Mouse (Mus musculus): Measurements from ENCODE around the gene Gm14288. TPM values are rescaled to one million over a fixed set of nuclear protein-coding genes. Genes with fewer than 3 reads are reported as not detected.
"Not testable (repeated sequence)": the region's sequence is repeated elsewhere in the genome, so short reads cannot be mapped to it uniquely, and the experiment has no call there.

Gene Gm14288
- polyA plus RNA-seq (2014; fragmentation: Nextera tagmentation; extraction: Ambion mirVana), result 2.2 and 5.1 TPM in 2 replicates

GRCm38 (mm10) chr2:175800993-175801392, at the start of gene Gm14288:
Gene Gm14288, minus strand, starts transcription at chr2:175801093.
- not testable (repeated sequence) for H3K9ac ChIP-seq (ENCODE audit: low read depth, low read length); H3K36me3 ChIP-seq (ENCODE audit: control insufficient read depth, insufficient read depth, low read length); ATAC-seq (replicated peaks; ENCODE audit: low FRiP score); H3K4me1 ChIP-seq (replicated peaks; ENCODE audit: control insufficient read depth, insufficient read depth, low read length); H3K27ac ChIP-seq (ENCODE audit: low read depth, low read length); DNase-seq (ENCODE audit: low spot score); H3K4me2 ChIP-seq; H3K4me3 ChIP-seq (ENCODE audit: low read depth, low read length); H3K27me3 ChIP-seq (replicated peaks; ENCODE audit: control insufficient read depth, insufficient read depth, low read length); H3K9me3 ChIP-seq (ENCODE audit: control insufficient read depth, low read length)
- WGBS, result no CpG with 5 or more reads among the region's 6 CpGs

DNA sequence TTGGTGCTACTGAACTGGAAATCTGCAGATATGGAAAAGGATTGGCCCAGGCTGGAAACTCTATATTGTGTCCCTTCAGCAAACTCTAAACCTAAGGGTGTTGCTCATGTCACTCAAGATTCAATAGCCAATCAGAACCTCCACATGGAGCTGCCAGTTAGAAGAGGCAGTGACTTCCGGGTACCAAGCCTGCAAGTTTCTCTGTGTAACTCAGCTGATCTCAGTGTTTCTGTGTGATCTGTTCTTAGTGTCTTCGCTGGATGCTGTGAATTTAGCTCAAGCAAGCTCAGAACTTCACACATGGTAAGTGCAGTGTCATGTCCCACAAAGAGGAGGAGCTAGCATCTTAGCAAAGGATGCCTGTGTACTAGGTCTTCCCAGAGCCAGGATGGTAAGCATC, 59.7 kb downstream of the Gm14288 start, which contains the start of gene Gm2007:
Gene Gm2007 (plus strand): TSS at position 301 of the 400 bp plus-strand sequence.
- H3K9ac ChIP-seq (ENCODE audit: low read depth, low read length); H3K9me3 ChIP-seq (ENCODE audit: control insufficient read depth, low read length); H3K4me2 ChIP-seq; H3K27me3 ChIP-seq (replicated peaks; ENCODE audit: control insufficient read depth, insufficient read depth, low read length); H3K27ac ChIP-seq (ENCODE audit: low read depth, low read length); H3K4me1 ChIP-seq (replicated peaks; ENCODE audit: control insufficient read depth, insufficient read depth, low read length); H3K36me3 ChIP-seq (ENCODE audit: control insufficient read depth, insufficient read depth, low read length); ATAC-seq (replicated peaks; ENCODE audit: low FRiP score); DNase-seq (ENCODE audit: low spot score); H3K4me3 ChIP-seq (ENCODE audit: low read depth, low read length): not testable (repeated sequence)
- WGBS, result no CpG with 5 or more reads among the region's 2 CpGs

Other genes with a start within 250 kb of the Gm14288 start
- not detected in 2 replicates for gene Gm11007, start 157.1 kb downstream of the Gm14288 start, polyA plus RNA-seq (2014; fragmentation: Nextera tagmentation; extraction: Ambion mirVana)
- 16.3 and 23.6 TPM in 2 replicates for gene Zfp969, start 97.4 kb downstream of the Gm14288 start, polyA plus RNA-seq (2014; fragmentation: Nextera tagmentation; extraction: Ambion mirVana)
- gene Gm2007, start 59.6 kb downstream of the Gm14288 start, polyA plus RNA-seq (2014; fragmentation: Nextera tagmentation; extraction: Ambion mirVana), result not detected in 2 replicates
- 9.5 and 12.6 TPM in 2 replicates for gene Gm6710, start 68.1 kb upstream of the Gm14288 start, polyA plus RNA-seq (2014; fragmentation: Nextera tagmentation; extraction: Ambion mirVana)
- 3.9 and 5.8 TPM in 2 replicates for gene Zfp966, start 130.0 kb upstream of the Gm14288 start, polyA plus RNA-seq (2014; fragmentation: Nextera tagmentation; extraction: Ambion mirVana)
- 14.4 and 16.4 TPM in 2 replicates for gene Gm2026, start 164.2 kb upstream of the Gm14288 start, polyA plus RNA-seq (2014; fragmentation: Nextera tagmentation; extraction: Ambion mirVana)

Measured in liver, embryonic 11.5 days (tissue).